Mouse (Mus musculus) adrenal gland, adult 10 weeks (tissue): ENCODE data around the gene Rgsl1. TPM values are rescaled to one million over a fixed set of nuclear protein-coding genes. Genes with fewer than 3 reads are reported as not detected.

Experiments
- polyA plus RNA-seq: library from polyadenylated mRNA; stranded (reverse); fragments of 350-450 nt; fragmentation: Illumina TruSeq; extraction: RNeasy Lipid Tissue Mini Kit (QIAGEN cat#74804); gene quantifications from one replicate; pipeline ENCODE4 v1.2.3, GENCODE M21; 2014; ENCODE audit warnings: low read depth, low replicate concordance

The Rgsl1 gene
- polyA plus RNA-seq, result 0.35 TPM

GRCm38 (mm10) chr1:153844042-153844441 is at the start of gene Rgsl1:
Gene Rgsl1, minus strand, starts transcription at chr1:153844142.

DNA sequence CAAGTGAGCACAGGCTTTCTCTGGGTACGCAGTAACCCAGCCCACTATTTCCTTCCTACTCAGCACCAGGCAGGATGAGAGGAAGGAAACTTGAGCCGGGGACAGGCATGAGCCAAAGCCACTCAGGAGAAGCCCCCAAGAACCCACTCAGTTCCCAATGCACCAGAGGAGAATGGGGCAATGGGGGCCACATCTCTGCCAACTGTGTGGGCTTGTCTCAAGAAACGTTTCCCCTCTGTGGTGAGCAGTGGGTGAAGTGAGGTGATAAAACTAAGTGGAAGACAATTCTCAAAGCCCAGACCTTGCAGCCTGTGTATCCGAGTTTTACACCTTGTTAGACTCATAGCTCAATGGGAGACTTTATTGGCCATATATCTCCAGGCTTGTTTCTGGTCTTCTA is 47.5 kb upstream of the Rgsl1 start, which contains the start of gene Teddm1a:
Gene Teddm1a, plus strand, starts transcription at position 301 of the 400 bp plus-strand sequence.

GRCm38 (mm10) chr1:153874045-153874444 is 30.1 kb upstream of the Rgsl1 start, which contains the start of gene Teddm1b:
Gene Teddm1b, plus strand, starts transcription at chr1:153874345.

GRCm38 (mm10) chr1:153749211-153749801 is 94.6 kb downstream of the Rgsl1 start, which contains the start of gene Rnasel:
Gene Rnasel, plus strand, starts transcription at chr1:153749426.

GRCm38 (mm10) chr1:153740145-153740544 is 103.8 kb downstream of the Rgsl1 start, which contains the start of gene Rgs16:
Gene Rgs16, plus strand, starts transcription at chr1:153740349.

Other genes with a start within 250 kb of the Rgsl1 start
- gene Rgs8, start 191.1 kb downstream of the Rgsl1 start, polyA plus RNA-seq, result not detected
- gene Rgs16, start 103.8 kb downstream of the Rgsl1 start, polyA plus RNA-seq, result not detected
- gene Rnasel, start 94.7 kb downstream of the Rgsl1 start, polyA plus RNA-seq, result 24.6 TPM
- gene Teddm1b, start 30.2 kb upstream of the Rgsl1 start, polyA plus RNA-seq, result 0.23 TPM
- not detected for gene Teddm1a, start 47.6 kb upstream of the Rgsl1 start, polyA plus RNA-seq
- gene Glul, start 55.8 kb upstream of the Rgsl1 start, polyA plus RNA-seq, result 595 TPM
- not detected for gene Teddm2, start 56.1 kb upstream of the Rgsl1 start, polyA plus RNA-seq